Comparison of ENCODE assay signal across 16 mouse cellular contexts in genomic region chr5:93140747-93141146, GRCm38 (mm10). TPM values are rescaled to one million over a fixed set of nuclear protein-coding genes. Genes with fewer than 3 reads are reported as not detected.
DNase-seq lines count a peak whose midpoint lies in the region; ATAC-seq and TF ChIP-seq lines count a peak whose summit lies in the region.
"Had no signal": no experiment of that assay in that cellular context is flagged by ENCODE, and none has a peak within 500 bp of the region (broad histone marks: within the 10 kb centered on the region; RNA-seq: fewer than 3 reads in every experiment).

No protein-coding gene starts in this region.

- H3K9me3 ChIP-seq in forebrain, embryonic 16.5 days (ENCODE audit: control insufficient read depth, low read length), result no peaks in the 10 kb centered on the region
- peaks cover 5% of the 10 kb centered on the region; the same call in 1 of the 2 replicates for H3K9me3 ChIP-seq in forebrain, embryonic 10.5 days
- no peaks in the 10 kb centered on the region for H3K9me3 ChIP-seq in heart, postnatal 0 days (replicated peaks; ENCODE audit: control insufficient read depth, low read length)
- no peaks in the 10 kb centered on the region; the same call in 1 of the 2 replicates for H3K9me3 ChIP-seq in heart, embryonic 12.5 days (replicated peaks)
- H3K9me3 ChIP-seq: midbrain, embryonic 13.5 days had no signal

- H3K4me2 ChIP-seq in forebrain, embryonic 16.5 days (ENCODE audit: low read length), result no peak overlapping the region
- H3K4me2 ChIP-seq in heart, postnatal 0 days (ENCODE audit: low read depth, low read length), result no peak overlapping the region
- H3K4me2 ChIP-seq in heart, embryonic 12.5 days, result no peak overlapping the region
- H3K4me2 ChIP-seq: midbrain, embryonic 13.5 days had no signal

- H3K4me1 ChIP-seq in forebrain, embryonic 16.5 days (replicated peaks; ENCODE audit: control insufficient read depth, insufficient read depth, low read length), result peaks cover 29% of the 10 kb centered on the region
- peaks cover 23% of the 10 kb centered on the region for H3K4me1 ChIP-seq in forebrain, embryonic 10.5 days
- H3K4me1 ChIP-seq in heart, postnatal 0 days (ENCODE audit: control insufficient read depth, insufficient read depth), result peaks cover 52% of the 10 kb centered on the region
- H3K4me1 ChIP-seq in heart, embryonic 12.5 days (replicated peaks), result peaks cover 60% of the 10 kb centered on the region

- no peak overlapping the region for H3K27ac ChIP-seq in forebrain, embryonic 16.5 days (ENCODE audit: low read length)
- H3K27ac ChIP-seq in forebrain, embryonic 10.5 days, result no peak overlapping the region
- 0 out of 2 replicates have a peak overlapping the region, but pooled peaks have one; percentile 8 for H3K27ac ChIP-seq in heart, postnatal 0 days (ENCODE audit: low read depth)
- no peak overlapping the region for H3K27ac ChIP-seq in heart, embryonic 12.5 days (ENCODE audit: poor library complexity, severe bottlenecking)
- H3K27ac ChIP-seq: embryonic facial prominence, embryonic 10.5 days; macrophage; midbrain, embryonic 13.5 days had no signal

- no peak overlapping the region for H3K4me3 ChIP-seq in forebrain, embryonic 16.5 days (replicated peaks; ENCODE audit: low read length)
- H3K4me3 ChIP-seq in forebrain, embryonic 10.5 days, result no peak overlapping the region
- H3K4me3 ChIP-seq in heart, postnatal 0 days (ENCODE audit: low read depth, low read length), result no peak overlapping the region
- no peak overlapping the region for H3K4me3 ChIP-seq in heart, embryonic 12.5 days
- H3K4me3 ChIP-seq: embryonic facial prominence, embryonic 10.5 days; midbrain, embryonic 13.5 days had no signal

- TF ChIP-seq EP300 in heart, postnatal 0 days (IDR thresholded peaks at IDR 0.05; ENCODE audit: low read depth), result no peak

- no peaks in the 10 kb centered on the region for H3K27me3 ChIP-seq in forebrain, embryonic 16.5 days (replicated peaks; ENCODE audit: control insufficient read depth, insufficient read depth, low read length)
- no peaks in the 10 kb centered on the region for H3K27me3 ChIP-seq in forebrain, embryonic 10.5 days (ENCODE audit: poor library complexity, severe bottlenecking)
- no peaks in the 10 kb centered on the region for H3K27me3 ChIP-seq in heart, postnatal 0 days (ENCODE audit: control insufficient read depth, insufficient read depth, low read length)
- no peaks in the 10 kb centered on the region for H3K27me3 ChIP-seq in heart, embryonic 12.5 days (replicated peaks)
- H3K27me3 ChIP-seq: CH12.LX; midbrain, embryonic 13.5 days had no signal

- no peak overlapping the region for H3K9ac ChIP-seq in forebrain, embryonic 16.5 days (replicated peaks; ENCODE audit: low read depth, low read length)
- no peak overlapping the region for H3K9ac ChIP-seq in heart, postnatal 0 days (replicated peaks; ENCODE audit: low read depth, low read length)
- H3K9ac ChIP-seq in heart, embryonic 12.5 days, result no peak overlapping the region
- H3K9ac ChIP-seq: liver, postnatal 0 days; midbrain, embryonic 13.5 days had no signal

- TF ChIP-seq CTCF in heart, postnatal 0 days (IDR thresholded peaks at IDR 0.05; ENCODE audit: low read depth), result no peak

- ATAC-seq in forebrain, embryonic 16.5 days, result 0 out of 2 replicates have a peak, but pooled peaks have one; percentile 11
- ATAC-seq in heart, postnatal 0 days (ENCODE audit: insufficient read depth, low read depth), result peak; percentile 31; the same call in 1 of the 2 replicates
- ATAC-seq in heart, embryonic 12.5 days (ENCODE audit: insufficient number of reproducible peaks, low FRiP score), result no peak
- ATAC-seq: liver, postnatal 0 days; midbrain, embryonic 13.5 days had no signal

- DNase-seq in forebrain, embryonic 10.5 days (ENCODE audit: extremely low spot score, low spot score), result no peak
- DNase-seq in heart, postnatal 0 days (ENCODE audit: low spot score), result peak; percentile 65
- DNase-seq in cerebellum, adult 11 months, result peak; percentile 30
- peak; percentile 87 for DNase-seq in cerebellum, postnatal 10 days
- DNase-seq in ovary, postnatal 36 days (ENCODE audit: low spot score), result no peak
- no peak for DNase-seq in testis, postnatal 10 days (ENCODE audit: low spot score)
- DNase-seq: kidney, adult 2 months; kidney, postnatal 36 days; liver, postnatal 0 days; thymus, postnatal 4 days had no signal

- WGBS in forebrain, embryonic 16.5 days, result 68% methylated on average over 5 of the region's 5 CpGs
- WGBS in forebrain, embryonic 10.5 days, result 87% methylated on average over 5 of the region's 5 CpGs
- 55% methylated on average over 5 of the region's 5 CpGs for WGBS in heart, postnatal 0 days
- WGBS in heart, embryonic 12.5 days, result 76% methylated on average over 5 of the region's 5 CpGs

- H3K36me3 ChIP-seq in forebrain, embryonic 16.5 days (ENCODE audit: control insufficient read depth, insufficient read depth), result peaks cover 8% of the 10 kb centered on the region; the same call in 1 of the 2 replicates
- peaks cover 82% of the 10 kb centered on the region for H3K36me3 ChIP-seq in forebrain, embryonic 10.5 days (replicated peaks)
- H3K36me3 ChIP-seq in heart, postnatal 0 days (replicated peaks; ENCODE audit: control insufficient read depth, insufficient read depth, low read length), result peaks cover 19% of the 10 kb centered on the region
- H3K36me3 ChIP-seq in heart, embryonic 12.5 days, result peaks cover 31% of the 10 kb centered on the region

RNA-seq across cellular contexts. Expression of gene Sept11, which starts 47.5 kb away (rescaled TPM):
- 175 and 198 TPM in 2 replicates for polyA plus RNA-seq in forebrain, embryonic 16.5 days (2015; fragmentation: Nextera tagmentation; extraction: Ambion mirVana)
- 277 and 280 TPM in 2 replicates for polyA plus RNA-seq in forebrain, embryonic 10.5 days (2016; fragmentation: Nextera tagmentation; extraction: Ambion mirVana)
- total RNA-seq in heart, postnatal 0 days (2014; rRNA removed; ENCODE audit: low replicate concordance), result 38.2 and 52.2 TPM in 2 replicates
- 47.6 and 49.5 TPM in 2 replicates for polyA plus RNA-seq in heart, postnatal 0 days (2015; fragmentation: Nextera tagmentation; extraction: Ambion mirVana)
- polyA plus RNA-seq in heart, embryonic 12.5 days (2016; fragmentation: Nextera tagmentation; extraction: Ambion mirVana), result 115 and 123 TPM in 2 replicates

Comparison
In these comparisons a context has a peak if more than half of its experiments do, and no peak if none do; other contexts are left out.
1. DNase-seq: peak in heart, postnatal 0 days (single experiment), cerebellum, adult 11 months (single experiment) and cerebellum, postnatal 10 days (2 of 2); none in forebrain, embryonic 10.5 days (single experiment), ovary, postnatal 36 days (single experiment) and testis, postnatal 10 days (single experiment).